Mouse (Mus musculus) liver, adult (tissue): ENCODE data around the gene Timm10b.

Experiments
- GATA4 ChIP-seq: IDR thresholded peaks from 2 replicates; pipeline ENCODE4 v1.6.1; 2014; ENCODE audit warnings: mild to moderate bottlenecking, low read length; ENCODE audit not compliant: insufficient replicate concordance

The Timm10b gene

GRCm38 (mm10) chr7:105634272-105634920 is 5.5 kb upstream of the Timm10b start:
- no peak for TF ChIP-seq GATA4

DNA sequence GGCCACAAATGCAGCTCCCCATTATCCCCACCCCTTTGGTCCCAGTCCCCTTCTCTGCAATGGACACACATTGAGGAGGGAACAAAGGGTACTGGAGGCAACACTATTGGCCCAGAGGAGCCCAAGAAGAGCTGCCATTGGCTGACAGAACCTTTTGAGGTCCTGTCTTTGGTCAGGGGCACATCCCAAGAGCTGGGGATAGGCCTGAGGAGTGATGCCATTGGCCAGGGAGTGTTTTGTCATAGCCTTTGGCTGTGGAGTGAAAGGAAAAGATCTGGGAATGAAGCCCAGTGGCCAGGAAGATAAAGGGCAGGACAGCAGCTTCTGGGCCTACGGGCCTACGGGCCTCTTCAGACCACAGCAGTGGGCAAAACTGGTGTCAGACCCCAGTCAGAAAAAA is 4.1 kb upstream of the Timm10b start:
- no peak for TF ChIP-seq GATA4

DNA sequence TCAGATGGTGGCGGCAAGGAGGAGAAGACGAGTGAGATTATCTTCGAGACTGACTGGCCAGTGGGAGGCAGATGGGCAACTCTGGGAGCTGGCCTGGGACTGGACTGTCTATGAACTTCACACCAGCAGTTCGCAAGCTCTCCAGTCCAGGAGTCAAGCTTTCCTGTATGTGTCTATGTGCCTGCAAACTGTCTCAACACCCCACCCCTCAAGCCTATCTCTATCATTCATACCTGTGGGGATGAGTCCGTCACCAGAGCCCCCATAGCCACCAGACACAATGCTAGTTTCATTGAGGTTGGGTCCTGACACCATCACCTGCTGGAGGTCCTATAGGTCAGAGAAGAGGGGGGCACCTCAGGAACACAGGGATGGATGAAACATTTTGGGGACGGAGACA is 1.1 kb upstream of the Timm10b start:
- TF ChIP-seq GATA4 = no peak

DNA sequence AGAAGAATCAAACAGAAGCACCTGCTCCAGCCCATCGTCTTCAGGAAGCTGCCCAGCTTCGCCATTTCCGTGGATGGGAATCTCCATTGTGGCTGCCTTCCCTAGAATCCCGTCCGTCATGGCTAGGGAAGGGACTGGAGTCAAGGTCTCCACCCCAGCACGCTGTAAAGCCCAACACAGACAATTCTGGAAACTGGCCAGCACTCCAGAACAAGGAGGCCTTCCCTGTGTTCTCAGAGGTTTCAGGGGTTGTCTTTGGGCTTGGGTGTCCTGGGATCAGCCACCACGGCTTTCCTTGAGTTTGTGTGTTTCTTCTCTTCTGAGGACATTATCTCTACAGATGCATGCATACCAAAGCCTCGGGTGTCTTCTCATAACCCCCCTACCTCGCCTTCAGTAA is 552 bp upstream of the Timm10b start:
- TF ChIP-seq GATA4 = no peak

GRCm38 (mm10) chr7:105640233-105640893 is 507 bp downstream of the Timm10b start, which contains the start of the genes Arfip2 and Gm45799:
Gene Arfip2 (minus strand): TSS chr7:105640416.
Gene Gm45799 (plus strand): TSS chr7:105640552.
- TF ChIP-seq GATA4 = no peak

DNA sequence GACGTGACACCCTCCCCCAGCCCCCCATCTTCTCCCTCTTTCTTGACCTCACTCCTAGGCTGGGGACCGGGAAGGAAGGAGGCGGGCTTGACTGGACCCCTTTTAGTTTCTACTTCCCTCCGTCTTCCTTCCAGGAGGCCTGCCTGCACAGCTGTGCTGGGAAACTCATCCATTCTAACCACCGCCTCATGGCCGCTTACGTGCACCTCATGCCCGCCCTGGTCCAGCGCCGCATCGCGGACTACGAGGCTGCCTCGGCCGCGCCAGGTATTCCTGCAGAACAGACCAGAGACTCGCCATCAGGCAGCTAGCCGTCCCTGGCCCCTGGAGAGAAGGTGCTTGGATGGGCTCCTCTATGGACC is 1.0 kb downstream of the Timm10b start:
- TF ChIP-seq GATA4 = no peak

DNA sequence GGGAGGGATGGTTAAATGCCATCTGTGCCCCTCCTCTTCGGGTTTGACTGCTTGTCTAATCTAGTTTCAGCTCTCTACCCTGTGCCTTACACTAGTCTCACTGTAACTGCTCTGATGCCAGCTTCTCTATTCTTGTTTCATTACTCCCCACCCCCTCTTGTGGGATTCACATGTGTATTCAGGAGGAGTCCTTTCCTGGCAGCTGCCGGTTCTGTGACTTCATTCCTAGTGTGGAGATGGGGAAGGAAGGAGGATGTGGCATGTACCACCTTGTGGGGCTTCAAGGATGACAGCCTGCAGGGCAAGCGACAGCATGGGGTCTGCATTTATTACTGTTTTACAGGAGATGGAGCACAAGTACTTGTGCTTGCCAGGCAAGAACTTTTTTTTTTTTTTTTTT is 2.1 kb downstream of the Timm10b start:
- no peak for TF ChIP-seq GATA4

- TF ChIP-seq GATA4 = no peak
These were observed 11.0 kb downstream of the Timm10b start, which contains the start of gene Dnhd1 for GRCm38 (mm10) chr7:105650639-105651435. Gene Dnhd1 (plus strand): TSS chr7:105650827.

- TF ChIP-seq GATA4 = no peak
These were observed 45.8 kb downstream of the Timm10b start for GRCm38 (mm10) chr7:105685541-105686197.

- TF ChIP-seq GATA4 = no peak
These were observed 51.0 kb downstream of the Timm10b start for GRCm38 (mm10) chr7:105690875-105691274.
